Mouse (Mus musculus) cortical plate, adult 2 months (tissue): ENCODE measurements around the gene Clock.

Experiments
- CTCF ChIP-seq: fragments of 200-500 bp; IDR thresholded peaks from 2 replicates; pipeline ENCODE4 v1.5.1; 2011; ENCODE audit warnings: mild to moderate bottlenecking, control low read depth, low read length; ENCODE audit not compliant: insufficient read depth; ENCODE audit errors: extremely low read depth
- POLR2A ChIP-seq: fragments of 200-500 bp; IDR thresholded peaks from 2 replicates; pipeline ENCODE4 v1.6.1; 2011; ENCODE audit warnings: mild to moderate bottlenecking, low read length, control low read depth; ENCODE audit not compliant: insufficient read depth; ENCODE audit errors: extremely low read depth

DNA sequence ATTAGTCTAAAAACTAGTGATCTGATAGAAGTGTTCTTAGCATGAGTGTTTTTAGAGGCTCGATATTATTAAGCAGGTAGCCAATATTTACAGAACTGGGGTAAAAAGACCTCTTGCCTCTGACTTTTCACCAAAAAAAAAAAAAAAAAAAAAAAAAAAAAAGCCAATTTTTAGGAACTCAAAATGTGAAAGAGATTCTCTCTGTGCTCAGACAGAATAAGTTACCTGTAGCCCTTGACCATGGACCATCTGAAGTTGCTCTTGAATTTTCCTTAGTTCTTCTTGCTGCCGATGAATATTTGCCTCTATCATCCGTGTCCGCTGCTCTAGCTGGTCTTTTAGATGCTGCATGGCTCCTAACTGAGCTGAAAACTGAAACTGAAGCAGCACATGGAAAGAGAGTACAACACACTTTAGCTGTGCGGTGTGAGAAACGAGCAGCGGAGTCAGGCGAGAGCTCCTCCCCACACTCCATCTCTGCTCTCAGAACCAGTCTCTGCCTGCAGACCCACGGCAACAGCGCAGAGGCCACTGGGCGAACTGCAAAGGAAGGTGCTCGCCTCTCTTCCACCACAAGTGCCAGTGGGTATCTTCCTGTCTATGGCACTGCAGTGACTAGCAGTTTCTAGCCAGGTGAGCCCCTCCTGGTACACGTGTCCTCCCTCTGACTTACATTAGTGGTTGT is 73.3 kb downstream of the Clock start:
- TF ChIP-seq CTCF (no peak), POLR2A (no peak)
